ENCODE assay signal across 8 mouse cellular contexts in the genomic region with DNA sequence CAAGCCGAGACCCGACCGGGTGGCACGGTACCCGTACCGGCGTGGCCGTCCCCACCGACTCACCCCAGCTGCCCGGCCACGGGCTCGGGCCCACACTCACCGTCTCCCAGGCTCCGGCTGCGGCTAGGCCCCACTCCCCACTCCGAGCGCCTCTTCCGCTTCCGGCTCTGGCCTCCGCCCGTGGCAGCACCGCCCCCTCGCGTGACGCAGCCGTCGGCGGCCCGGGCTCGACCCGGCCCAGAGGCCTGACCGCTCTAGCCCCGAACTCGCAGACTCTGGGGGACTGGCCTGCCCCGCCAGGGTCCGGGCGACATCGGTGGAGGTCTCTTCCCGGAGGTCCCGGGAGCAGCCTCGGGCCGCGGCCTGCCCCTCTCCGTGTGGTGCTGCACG. TPM values are rescaled to one million over a fixed set of nuclear protein-coding genes. Genes with fewer than 3 reads are reported as not detected.
DNase-seq lines count a peak whose midpoint lies in the region; ATAC-seq and TF ChIP-seq lines count a peak whose summit lies in the region.

No protein-coding gene starts in this region.

- peak; percentile 92 for DNase-seq in layer of hippocampus, adult 11-12 months (ENCODE audit: low spot score)
- DNase-seq in layer of hippocampus, adult 9-10 months (ENCODE audit: low spot score) = no peak
- peak; percentile 96 for DNase-seq in embryonic facial prominence, embryonic 10.5 days (ENCODE audit: low spot score)
- peak; percentile 98 for DNase-seq in limb, embryonic 10.5 days (ENCODE audit: low spot score)
- peak; percentile 90 for DNase-seq in skeletal muscle tissue, adult 2 months (ENCODE audit: low read depth, low spot score)

- peak overlapping the region; percentile 96 for H3K27ac ChIP-seq in embryonic facial prominence, embryonic 10.5 days (replicated peaks)
- H3K27ac ChIP-seq in intestine, postnatal 0 days (ENCODE audit: low read depth, low read length) = peak overlapping the region; percentile 98
- peak overlapping the region; percentile 99 for H3K27ac ChIP-seq in limb, embryonic 10.5 days
- H3K27ac ChIP-seq in midbrain, embryonic 12.5 days (replicated peaks) = peak overlapping the region; percentile 99

- H3K27me3 ChIP-seq in embryonic facial prominence, embryonic 10.5 days (replicated peaks; ENCODE audit: low read depth, poor library complexity, severe bottlenecking) = 0 out of 2 replicates have a peak, but pooled peaks cover 6% of the 10 kb centered on the region
- H3K27me3 ChIP-seq in intestine, postnatal 0 days (replicated peaks; ENCODE audit: control insufficient read depth, insufficient read depth, low read length) = no peaks in the 10 kb centered on the region
- peaks cover 6% of the 10 kb centered on the region; the same call in 1 of the 2 replicates for H3K27me3 ChIP-seq in limb, embryonic 10.5 days (ENCODE audit: low read depth, poor library complexity, severe bottlenecking)
- H3K27me3 ChIP-seq in midbrain, embryonic 12.5 days = no peaks in the 10 kb centered on the region

- H3K36me3 ChIP-seq in embryonic facial prominence, embryonic 10.5 days (replicated peaks) = peaks cover 21% of the 10 kb centered on the region
- H3K36me3 ChIP-seq in intestine, postnatal 0 days (ENCODE audit: control insufficient read depth, insufficient read depth) = peaks cover 19% of the 10 kb centered on the region
- H3K36me3 ChIP-seq in limb, embryonic 10.5 days = peaks cover 21% of the 10 kb centered on the region
- H3K36me3 ChIP-seq in midbrain, embryonic 12.5 days = peaks cover 14% of the 10 kb centered on the region

- peaks cover 43% of the 10 kb centered on the region for H3K4me1 ChIP-seq in embryonic facial prominence, embryonic 10.5 days
- peaks cover 11% of the 10 kb centered on the region; the same call in 1 of the 2 replicates for H3K4me1 ChIP-seq in intestine, postnatal 0 days (replicated peaks; ENCODE audit: control insufficient read depth, insufficient read depth, low read length)
- peaks cover 41% of the 10 kb centered on the region for H3K4me1 ChIP-seq in limb, embryonic 10.5 days
- peaks cover 32% of the 10 kb centered on the region for H3K4me1 ChIP-seq in midbrain, embryonic 12.5 days

- H3K9ac ChIP-seq in intestine, postnatal 0 days (ENCODE audit: low read depth, low read length) = peak overlapping the region; percentile 95
- H3K9ac ChIP-seq in midbrain, embryonic 12.5 days (replicated peaks) = peak overlapping the region; percentile 98

- no peak; the same call in 1 of the 2 replicates for TF ChIP-seq CTCF in intestine, postnatal 0 days (IDR thresholded peaks at IDR 0.05; ENCODE audit: low read depth)

- no peaks in the 10 kb centered on the region for H3K9me3 ChIP-seq in embryonic facial prominence, embryonic 10.5 days
- H3K9me3 ChIP-seq in intestine, postnatal 0 days (ENCODE audit: control insufficient read depth) = no peaks in the 10 kb centered on the region
- no peaks in the 10 kb centered on the region for H3K9me3 ChIP-seq in limb, embryonic 10.5 days (replicated peaks)
- H3K9me3 ChIP-seq in midbrain, embryonic 12.5 days = no peaks in the 10 kb centered on the region

- ATAC-seq in granulocyte monocyte progenitor cell, adult 5-6 weeks (replicated peaks; ENCODE audit: poor library complexity, severe bottlenecking) = peak; percentile 66
- ATAC-seq in intestine, postnatal 0 days = peak; percentile 88
- peak; percentile 93 for ATAC-seq in midbrain, embryonic 12.5 days (ENCODE audit: low FRiP score, low read depth)

- H3K4me3 ChIP-seq in embryonic facial prominence, embryonic 10.5 days = peak overlapping the region; percentile 96
- peak overlapping the region; percentile 92 for H3K4me3 ChIP-seq in intestine, postnatal 0 days (ENCODE audit: low read depth, low read length)
- H3K4me3 ChIP-seq in limb, embryonic 10.5 days = peak overlapping the region; percentile 90
- H3K4me3 ChIP-seq in midbrain, embryonic 12.5 days = peak overlapping the region; percentile 93

- H3K4me2 ChIP-seq in intestine, postnatal 0 days (replicated peaks; ENCODE audit: low read depth) = peak overlapping the region; percentile 83
- peak overlapping the region; percentile 99 for H3K4me2 ChIP-seq in midbrain, embryonic 12.5 days (replicated peaks)

- WGBS in embryonic facial prominence, embryonic 10.5 days = under 1% methylated on average over 45 of the region's 45 CpGs
- WGBS in intestine, postnatal 0 days = under 1% methylated on average over 45 of the region's 45 CpGs
- WGBS in limb, embryonic 10.5 days = 0% methylated on average over 45 of the region's 45 CpGs
- WGBS in midbrain, embryonic 12.5 days = under 1% methylated on average over 45 of the region's 45 CpGs

RNA-seq across cellular contexts. Expression of a gene that starts 0.7 kb away (rescaled TPM):
- polyA plus RNA-seq in embryonic facial prominence, embryonic 10.5 days (2016; fragmentation: Nextera tagmentation; extraction: Ambion mirVana) = 93.6 and 94.8 TPM in 2 replicates
- total RNA-seq in granulocyte monocyte progenitor cell, adult 5-6 weeks (2014; fragmentation: Nextera tagmentation) = 44.0 and 48.0 TPM in 2 replicates
- total RNA-seq in granulocyte monocyte progenitor cell, adult 5-6 weeks (2017) = 36.8 and 49.9 TPM in 2 replicates
- polyA plus RNA-seq in intestine, postnatal 0 days (2015; fragmentation: Nextera tagmentation; extraction: Ambion mirVana) = 26.7 and 27.4 TPM in 2 replicates
- polyA plus RNA-seq in limb, embryonic 10.5 days (2016; fragmentation: Nextera tagmentation; extraction: Ambion mirVana) = 93.2 and 95.9 TPM in 2 replicates
- 90.0 and 94.7 TPM in 2 replicates for polyA plus RNA-seq in midbrain, embryonic 12.5 days (2016; fragmentation: Nextera tagmentation; extraction: Ambion mirVana)

RNA-seq across cellular contexts. Expression of a gene that starts 56.6 kb away (rescaled TPM):
- polyA plus RNA-seq in embryonic facial prominence, embryonic 10.5 days (2016; fragmentation: Nextera tagmentation; extraction: Ambion mirVana) = 45.5 and 46.7 TPM in 2 replicates
- total RNA-seq in granulocyte monocyte progenitor cell, adult 5-6 weeks (2014; fragmentation: Nextera tagmentation) = 14.6 and 20.3 TPM in 2 replicates
- total RNA-seq in granulocyte monocyte progenitor cell, adult 5-6 weeks (2017) = 3.5 and 4.3 TPM in 2 replicates
- 12.3 and 14.2 TPM in 2 replicates for polyA plus RNA-seq in intestine, postnatal 0 days (2015; fragmentation: Nextera tagmentation; extraction: Ambion mirVana)
- polyA plus RNA-seq in limb, embryonic 10.5 days (2016; fragmentation: Nextera tagmentation; extraction: Ambion mirVana) = 47.1 and 49.2 TPM in 2 replicates
- polyA plus RNA-seq in midbrain, embryonic 12.5 days (2016; fragmentation: Nextera tagmentation; extraction: Ambion mirVana) = 40.9 and 41.1 TPM in 2 replicates
